Mouse (Mus musculus): Measurements from ENCODE around the gene Ppm1d. TPM values are rescaled to one million over a fixed set of nuclear protein-coding genes. Genes with fewer than 3 reads are reported as not detected.

Ppm1d gene
- total RNA-seq, 4 experiments from 2014 or later, result 14.6 to 20.0 (median 16.4) TPM

Other genes with a start within 250 kb of the Ppm1d start
- gene Usp32, start 171.1 kb upstream of the Ppm1d start, total RNA-seq (2022), result 10 to 100 TPM; 43.6 to 53.1 (median 51.9) TPM
- 1 to 10 TPM in 2 of 4 experiments, under 1 TPM in 1, not detected in 1; 0.32 to 3.8 (median 2.4) TPM for gene 1700125H20Rik, start 140.8 kb upstream of the Ppm1d start, total RNA-seq (2022)
- 10 to 100 TPM; 40.1 to 49.0 (median 44.8) TPM for gene Appbp2, start 76.1 kb upstream of the Ppm1d start, total RNA-seq (2022)
- gene Bcas3, start 41.9 kb downstream of the Ppm1d start, total RNA-seq (2022), result 10 to 100 TPM; 47.5 to 76.4 (median 53.4) TPM